Mouse (Mus musculus): ENCODE measurements around the gene Gm9507. TPM values are rescaled to one million over a fixed set of nuclear protein-coding genes. Genes with fewer than 3 reads are reported as not detected.
"Not testable (repeated sequence)": the region's sequence is repeated elsewhere in the genome, so short reads cannot be mapped to it uniquely, and the experiment has no call there.

Gene Gm9507
- polyA plus RNA-seq, 1 experiment from 2014 or later = 2.0 TPM

DNA sequence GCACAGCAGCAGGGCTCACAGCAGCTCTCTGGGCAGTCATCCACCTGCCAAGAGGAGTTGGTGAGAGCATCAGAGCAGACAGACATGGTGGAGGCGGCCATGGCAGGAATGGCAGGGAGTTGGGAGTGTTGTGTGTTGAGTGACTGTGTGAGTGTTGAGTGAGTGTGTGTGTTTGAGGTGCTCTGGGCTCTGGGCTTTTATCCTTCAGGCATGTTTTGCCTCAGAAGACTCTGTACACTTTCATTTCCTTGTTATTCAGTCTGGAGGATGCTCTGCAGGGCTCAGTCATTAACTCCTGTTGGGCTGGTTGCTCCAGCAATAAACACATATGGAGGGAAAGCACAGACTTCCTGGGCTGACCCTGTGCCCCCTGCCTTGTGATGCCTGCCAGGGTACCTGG lies 40.4 kb downstream of the Gm9507 start, which contains the start of gene Gm3238:
Gm3238 (minus strand) TSS at position 101 of the 400 bp plus-strand sequence.
- not testable (repeated sequence) for H3K9ac ChIP-seq; H3K4me3 ChIP-seq (replicated peaks); H3K27ac ChIP-seq (replicated peaks); H3K9me3 ChIP-seq (replicated peaks); H3K4me1 ChIP-seq; H3K36me3 ChIP-seq; ATAC-seq (ENCODE audit: insufficient number of reproducible peaks, low FRiP score, low TSS enrichment, low read depth); H3K4me2 ChIP-seq (replicated peaks); H3K27me3 ChIP-seq
- WGBS = no CpG with 5 or more reads among the region's 1 CpGs

DNA sequence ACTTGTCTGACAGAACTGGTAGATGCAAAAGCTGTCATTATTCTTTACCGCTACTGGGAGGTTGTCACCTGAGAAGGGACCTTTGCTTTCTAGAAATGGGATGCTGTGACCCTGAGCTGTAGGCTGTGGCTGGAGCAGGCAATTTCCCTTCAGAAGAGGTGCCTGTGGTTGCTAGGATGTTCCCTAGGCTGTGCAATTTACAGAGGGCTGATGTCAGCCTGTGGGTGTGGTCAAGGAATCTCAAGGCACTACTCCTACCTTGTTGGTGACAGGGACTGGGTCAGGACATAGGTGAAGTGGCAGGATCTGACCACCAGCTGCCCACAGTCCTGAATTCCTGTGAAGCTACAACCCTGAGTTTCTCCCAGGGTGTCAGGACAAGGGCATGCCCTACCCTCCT lies 41.9 kb downstream of the Gm9507 start:
- H3K4me2 ChIP-seq (replicated peaks) = no peak overlapping the region
- no peaks in the 10 kb centered on the region for H3K36me3 ChIP-seq
- H3K4me3 ChIP-seq (replicated peaks) = no peak overlapping the region
- H3K27ac ChIP-seq (replicated peaks) = no peak overlapping the region
- peak; percentile 29; the same call in 1 of the 2 replicates for ATAC-seq (ENCODE audit: insufficient number of reproducible peaks, low FRiP score, low TSS enrichment, low read depth)
- no peaks in the 10 kb centered on the region for H3K4me1 ChIP-seq
- no peaks in the 10 kb centered on the region for H3K27me3 ChIP-seq
- no peaks in the 10 kb centered on the region for H3K9me3 ChIP-seq (replicated peaks)
- H3K9ac ChIP-seq = no peak overlapping the region
- 71% methylated on average over 1 of the region's 1 CpGs for WGBS

Other genes with a start within 250 kb of the Gm9507 start
- 135 and 136 TPM in 2 replicates for gene Pttg1ip, start 230.1 kb downstream of the Gm9507 start, polyA plus RNA-seq (2015; fragmentation: Nextera tagmentation; extraction: Ambion mirVana)
- gene Sumo3, start 205.7 kb downstream of the Gm9507 start, polyA plus RNA-seq (2015; fragmentation: Nextera tagmentation; extraction: Ambion mirVana) = 323 and 339 TPM in 2 replicates
- 3.1 TPM in 1 of 2 replicates, not detected in the other for gene Gm49325, start 205.6 kb downstream of the Gm9507 start, polyA plus RNA-seq (2015; fragmentation: Nextera tagmentation; extraction: Ambion mirVana)
- gene Ube2g2, start 189.6 kb downstream of the Gm9507 start, polyA plus RNA-seq (2015; fragmentation: Nextera tagmentation; extraction: Ambion mirVana) = 92.2 and 102 TPM in 2 replicates
- 3.3 and 3.4 TPM in 2 replicates for gene Tspear, start 125.3 kb downstream of the Gm9507 start, polyA plus RNA-seq (2015; fragmentation: Nextera tagmentation; extraction: Ambion mirVana)
- gene Gm19402, start 121.1 kb downstream of the Gm9507 start, polyA plus RNA-seq (2015; fragmentation: Nextera tagmentation; extraction: Ambion mirVana) = 0.60 and 0.85 TPM in 2 replicates
- gene Gm9508, start 114.6 kb downstream of the Gm9507 start, polyA plus RNA-seq (2015; fragmentation: Nextera tagmentation; extraction: Ambion mirVana) = 1.0 and 1.9 TPM in 2 replicates
- gene Gm10272, start 105.2 kb downstream of the Gm9507 start, polyA plus RNA-seq (2015; fragmentation: Nextera tagmentation; extraction: Ambion mirVana) = 0.59 TPM in 1 of 2 replicates, not detected in the other
- gene Gm10024, start 100.4 kb downstream of the Gm9507 start, polyA plus RNA-seq (2015; fragmentation: Nextera tagmentation; extraction: Ambion mirVana) = 2.2 and 2.8 TPM in 2 replicates
- gene Gm10142, start 96.0 kb downstream of the Gm9507 start, polyA plus RNA-seq (2015; fragmentation: Nextera tagmentation; extraction: Ambion mirVana) = 0.56 and 1.5 TPM in 2 replicates
- 1.1 and 1.8 TPM in 2 replicates for gene Krtap12-1, start 91.2 kb downstream of the Gm9507 start, polyA plus RNA-seq (2015; fragmentation: Nextera tagmentation; extraction: Ambion mirVana)
- gene Gm10100, start 85.4 kb downstream of the Gm9507 start, polyA plus RNA-seq (2015; fragmentation: Nextera tagmentation; extraction: Ambion mirVana) = 0.75 and 1.2 TPM in 2 replicates
- gene Gm18596, start 69.2 kb downstream of the Gm9507 start, polyA plus RNA-seq (2015; fragmentation: Nextera tagmentation; extraction: Ambion mirVana) = 1.5 and 1.7 TPM in 2 replicates
- gene Gm9736, start 60.5 kb downstream of the Gm9507 start, polyA plus RNA-seq (2015; fragmentation: Nextera tagmentation; extraction: Ambion mirVana) = 1.5 and 1.9 TPM in 2 replicates
- gene Gm3233, start 52.2 kb downstream of the Gm9507 start, polyA plus RNA-seq (2015; fragmentation: Nextera tagmentation; extraction: Ambion mirVana) = 0.41 and 0.77 TPM in 2 replicates
- gene Gm3238, start 40.5 kb downstream of the Gm9507 start, polyA plus RNA-seq (2015; fragmentation: Nextera tagmentation; extraction: Ambion mirVana) = 0.92 TPM in 1 of 2 replicates, not detected in the other
- gene Gm7138, start 34.9 kb downstream of the Gm9507 start, polyA plus RNA-seq (2015; fragmentation: Nextera tagmentation; extraction: Ambion mirVana) = 1.3 and 1.7 TPM in 2 replicates
- not detected in 2 replicates for gene Gm3250, start 29.3 kb downstream of the Gm9507 start, polyA plus RNA-seq (2015; fragmentation: Nextera tagmentation; extraction: Ambion mirVana)
- gene Gm7137, start 23.6 kb downstream of the Gm9507 start, polyA plus RNA-seq (2015; fragmentation: Nextera tagmentation; extraction: Ambion mirVana) = 0.54 TPM in 1 of 2 replicates, not detected in the other
- 0.91 and 1.0 TPM in 2 replicates for gene Gm9639, start 16.8 kb downstream of the Gm9507 start, polyA plus RNA-seq (2015; fragmentation: Nextera tagmentation; extraction: Ambion mirVana)
- gene Gm19668, start 12.7 kb downstream of the Gm9507 start, polyA plus RNA-seq (2015; fragmentation: Nextera tagmentation; extraction: Ambion mirVana) = 0.24 and 0.55 TPM in 2 replicates
- gene Gm2696, start 2.8 kb upstream of the Gm9507 start, polyA plus RNA-seq (2015; fragmentation: Nextera tagmentation; extraction: Ambion mirVana) = 2.8 and 3.4 TPM in 2 replicates
- 2.6 and 5.3 TPM in 2 replicates for gene Krtap10-4, start 15.3 kb upstream of the Gm9507 start, polyA plus RNA-seq (2015; fragmentation: Nextera tagmentation; extraction: Ambion mirVana)
- gene Krtap10-10, start 24.1 kb upstream of the Gm9507 start, polyA plus RNA-seq (2015; fragmentation: Nextera tagmentation; extraction: Ambion mirVana) = 2.9 and 3.8 TPM in 2 replicates
- gene Gm36176, start 35.0 kb upstream of the Gm9507 start, polyA plus RNA-seq (2015; fragmentation: Nextera tagmentation; extraction: Ambion mirVana) = 0.73 and 0.88 TPM in 2 replicates
- gene Gm10318, start 41.0 kb upstream of the Gm9507 start, polyA plus RNA-seq (2015; fragmentation: Nextera tagmentation; extraction: Ambion mirVana) = 3.0 and 3.4 TPM in 2 replicates
- 2.4 and 3.3 TPM in 2 replicates for gene Gm3285, start 50.1 kb upstream of the Gm9507 start, polyA plus RNA-seq (2015; fragmentation: Nextera tagmentation; extraction: Ambion mirVana)
- gene Lrrc3, start 90.7 kb upstream of the Gm9507 start, polyA plus RNA-seq (2015; fragmentation: Nextera tagmentation; extraction: Ambion mirVana) = 4.3 and 5.0 TPM in 2 replicates
- 0.60 and 0.79 TPM in 2 replicates for gene Trpm2, start 158.7 kb upstream of the Gm9507 start, polyA plus RNA-seq (2015; fragmentation: Nextera tagmentation; extraction: Ambion mirVana)
- gene 1810043G02Rik, start 166.7 kb upstream of the Gm9507 start, polyA plus RNA-seq (2015; fragmentation: Nextera tagmentation; extraction: Ambion mirVana) = 31.0 and 32.7 TPM in 2 replicates
- 129 and 148 TPM in 2 replicates for gene Pfkl, start 198.2 kb upstream of the Gm9507 start, polyA plus RNA-seq (2015; fragmentation: Nextera tagmentation; extraction: Ambion mirVana)
- 0.39 and 0.65 TPM in 2 replicates for gene Dnmt3l, start 230.1 kb upstream of the Gm9507 start, polyA plus RNA-seq (2015; fragmentation: Nextera tagmentation; extraction: Ambion mirVana)
- gene Aire, start 231.8 kb upstream of the Gm9507 start, polyA plus RNA-seq (2015; fragmentation: Nextera tagmentation; extraction: Ambion mirVana) = 0.30 and 0.31 TPM in 2 replicates